Mouse (Mus musculus): Measurements from ENCODE around the gene Kcnmb2.

DNA sequence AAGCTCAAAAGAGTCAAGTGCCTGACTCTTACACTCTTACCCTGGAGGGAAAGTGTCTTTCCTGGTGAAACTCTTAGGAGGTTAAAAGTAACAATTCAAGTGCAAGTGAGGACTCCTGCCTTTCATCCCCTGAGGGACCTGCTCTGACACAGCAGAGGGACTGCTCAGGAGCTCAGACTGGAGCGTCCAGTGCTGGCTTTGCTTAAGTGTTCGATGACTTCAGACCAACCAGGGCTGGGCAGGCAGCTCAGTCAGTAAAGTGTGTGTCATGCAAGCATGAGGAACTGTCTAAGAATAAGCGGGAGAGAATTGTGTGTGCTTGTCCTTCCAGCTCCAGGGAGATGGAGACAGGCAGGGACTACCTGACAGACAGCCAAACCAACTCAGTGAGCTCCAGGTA lies 9.4 kb downstream of the Kcnmb2 start:
- TF ChIP-seq CTCF (IDR thresholded peaks at IDR 0.05; ENCODE audit: insufficient read depth, low read depth, low read length) (no peak), POLR2A (IDR thresholded peaks at IDR 0.05; ENCODE audit: insufficient read depth, low read depth, low read length) (no peak)
